Mouse (Mus musculus) activated CD4-positive, CD25-positive, alpha-beta regulatory T cell, adult 4 months (primary cell): ENCODE data around the gene Egfl8. TPM values are rescaled to one million over a fixed set of nuclear protein-coding genes. Genes with fewer than 3 reads are reported as not detected.

ENCODE experiments used
- ATAC-seq: one replicate; pipeline ENCODE4 v1.8.0; 2017
- polyA plus RNA-seq, 2 experiments: library from polyadenylated mRNA; unstranded; fragments of 100-300 nt; shearing (Covaris generic); gene quantifications; one replicate each; pipeline ENCODE4 v1.2.1; 2017

Egfl8 gene
- polyA plus RNA-seq, 2 experiments from 2014 or later = 1.3 to 1.9 TPM

DNA sequence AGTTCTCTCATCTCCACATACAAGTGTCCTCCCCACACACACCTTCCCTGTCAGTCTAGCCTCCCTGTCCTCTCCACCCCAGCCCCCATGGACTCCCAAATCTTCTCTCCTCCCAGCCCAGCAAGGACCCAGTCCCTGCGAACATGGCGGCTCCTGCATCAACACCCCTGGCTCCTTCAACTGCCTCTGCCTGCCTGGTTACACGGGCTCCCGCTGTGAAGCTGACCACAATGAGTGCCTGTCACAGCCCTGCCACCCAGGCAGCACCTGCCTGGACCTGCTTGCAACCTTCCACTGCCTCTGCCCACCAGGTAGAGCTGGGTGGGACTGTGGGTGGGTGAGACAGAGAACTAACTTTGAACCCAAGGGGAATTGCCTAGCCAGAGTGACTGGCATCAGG is 45.9 kb downstream of the Egfl8 start:
- ATAC-seq = no peak

DNA sequence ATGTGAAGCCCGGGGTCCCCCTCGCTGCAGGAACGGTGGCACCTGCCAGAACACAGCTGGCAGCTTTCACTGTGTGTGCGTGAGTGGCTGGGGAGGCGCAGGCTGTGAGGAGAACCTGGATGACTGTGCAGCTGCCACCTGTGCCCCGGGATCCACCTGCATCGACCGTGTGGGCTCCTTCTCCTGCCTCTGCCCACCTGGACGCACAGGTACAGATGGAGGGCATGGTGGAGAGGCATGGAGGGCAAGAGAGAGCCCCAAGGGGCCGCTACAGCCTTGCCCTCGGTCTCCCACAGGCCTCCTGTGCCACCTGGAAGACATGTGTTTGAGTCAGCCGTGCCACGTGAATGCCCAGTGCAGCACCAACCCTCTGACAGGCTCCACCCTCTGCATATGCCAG is 47.4 kb downstream of the Egfl8 start:
- no peak for ATAC-seq

DNA sequence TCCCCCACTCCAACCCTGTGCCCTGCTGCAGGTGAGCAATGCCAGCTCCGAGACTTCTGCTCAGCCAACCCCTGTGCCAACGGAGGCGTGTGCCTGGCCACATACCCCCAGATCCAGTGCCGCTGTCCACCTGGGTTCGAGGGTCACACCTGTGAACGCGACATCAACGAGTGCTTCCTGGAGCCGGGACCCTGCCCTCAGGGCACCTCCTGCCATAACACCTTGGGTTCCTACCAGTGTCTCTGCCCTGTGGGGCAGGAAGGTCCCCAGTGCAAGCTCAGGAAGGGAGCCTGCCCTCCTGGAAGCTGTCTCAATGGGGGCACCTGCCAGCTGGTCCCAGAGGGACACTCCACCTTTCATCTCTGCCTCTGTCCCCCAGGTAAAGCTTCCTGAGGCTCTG is 48.5 kb downstream of the Egfl8 start:
- no peak for ATAC-seq

DNA sequence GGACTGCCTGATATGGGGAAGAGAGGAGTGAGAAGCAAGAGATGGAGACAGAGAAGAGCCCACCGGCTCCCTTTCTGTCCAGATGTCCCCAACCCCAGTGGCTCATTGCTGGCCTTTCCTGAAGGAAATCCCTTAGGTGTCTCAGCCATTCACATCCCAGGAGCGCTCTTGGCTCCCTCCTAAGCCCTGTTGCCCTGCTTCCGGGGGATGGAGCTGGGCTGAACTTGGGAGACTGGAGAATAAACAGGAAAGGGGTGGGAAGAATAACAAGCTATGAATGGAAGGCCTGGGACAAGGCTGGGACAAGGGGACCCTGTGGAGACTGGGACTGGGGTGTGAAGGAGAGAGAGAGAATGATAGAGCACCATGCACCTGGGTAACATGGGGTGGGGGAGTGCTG is 51.0 kb downstream of the Egfl8 start:
- no peak for ATAC-seq

DNA sequence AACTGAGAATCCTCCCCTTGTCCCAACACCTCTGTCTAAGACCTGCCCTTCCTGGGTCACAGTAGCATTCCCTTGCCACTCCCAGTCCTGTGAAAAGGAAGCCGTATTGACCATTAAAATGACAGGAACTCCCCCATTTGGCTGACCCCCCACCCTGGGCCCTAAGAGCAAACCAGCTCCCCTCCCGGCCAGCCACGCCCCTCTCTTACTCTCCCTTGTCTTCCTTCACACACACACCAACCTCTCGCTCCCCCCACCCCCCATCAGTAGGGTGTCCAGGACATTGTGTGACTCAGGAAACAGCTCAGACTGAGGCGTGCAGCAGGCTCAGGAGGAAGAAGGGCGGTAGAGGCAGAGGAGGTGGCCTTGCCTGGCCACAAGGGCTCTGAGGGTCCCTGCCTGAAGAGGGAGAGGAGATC is 51.8 kb downstream of the Egfl8 start, which contains the start of gene Notch4:
Gene Notch4 (plus strand): TSS at position 266 of the 419 bp plus-strand sequence.
- no peak for ATAC-seq

DNA sequence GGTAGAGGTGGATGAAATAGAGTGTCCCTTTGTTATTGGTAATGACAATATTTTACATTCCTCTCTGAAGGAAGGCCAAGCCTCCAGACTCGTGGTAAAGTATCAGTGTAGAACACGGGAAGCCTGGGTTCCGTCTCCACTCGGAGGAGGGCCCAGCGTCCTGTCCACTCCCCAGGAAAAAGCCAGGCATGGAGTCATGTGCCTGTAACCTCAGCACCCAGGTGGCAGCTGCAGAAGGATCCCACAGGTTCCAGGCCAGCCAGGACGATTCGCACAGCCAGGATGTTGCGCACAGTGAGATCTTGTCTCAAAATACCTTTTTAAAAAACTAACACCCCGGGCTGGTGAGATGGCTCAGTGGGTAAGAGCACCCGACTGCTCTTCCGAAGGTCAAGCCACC is 52.4 kb downstream of the Egfl8 start:
- ATAC-seq = no peak

Other genes with a start within 250 kb of the Egfl8 start
- gene Btnl1, start 238.8 kb downstream of the Egfl8 start, polyA plus RNA-seq = not detected
- 1 to 10 TPM in 1 of 2 experiments, not detected in 1; 2.3 TPM for gene BC051142, start 217.2 kb downstream of the Egfl8 start, polyA plus RNA-seq
- gene Btnl4, start 138.7 kb downstream of the Egfl8 start, polyA plus RNA-seq = not detected
- gene Btnl6, start 98.6 kb downstream of the Egfl8 start, polyA plus RNA-seq = not detected
- gene Notch4, start 51.7 kb downstream of the Egfl8 start, polyA plus RNA-seq = under 1 TPM; 0.52 to 0.58 TPM
- gene Gpsm3, start 26.2 kb downstream of the Egfl8 start, polyA plus RNA-seq = 100 to 1,000 TPM; 213 to 307 TPM
- 10 to 100 TPM in 1 of 2 experiments, 1 to 10 TPM in 1; 8.5 to 10.2 TPM for gene Pbx2, start 24.7 kb downstream of the Egfl8 start, polyA plus RNA-seq
- 1 to 10 TPM; 2.5 to 5.4 TPM for gene Ager, start 18.1 kb downstream of the Egfl8 start, polyA plus RNA-seq
- gene Rnf5, start 12.3 kb downstream of the Egfl8 start, polyA plus RNA-seq = 10 to 100 TPM; 49.0 to 56.9 TPM
- 10 to 100 TPM; 16.9 to 18.4 TPM for gene Agpat1, start 11.7 kb downstream of the Egfl8 start, polyA plus RNA-seq
- gene Ppt2, start 12.5 kb upstream of the Egfl8 start, polyA plus RNA-seq = 10 to 100 TPM; 13.3 to 16.8 TPM
- 1 to 10 TPM in 1 of 2 experiments, under 1 TPM in 1; 0.34 to 1.4 TPM for gene Prrt1, start 13.6 kb upstream of the Egfl8 start, polyA plus RNA-seq
- 1 to 10 TPM; 3.5 to 5.4 TPM for gene Fkbpl, start 28.8 kb upstream of the Egfl8 start, polyA plus RNA-seq
- 10 to 100 TPM; 15.6 to 26.7 TPM for gene Atf6b, start 31.2 kb upstream of the Egfl8 start, polyA plus RNA-seq
- not detected for gene Tnxb, start 54.6 kb upstream of the Egfl8 start, polyA plus RNA-seq
- gene C4b, start 127.9 kb upstream of the Egfl8 start, polyA plus RNA-seq = not detected
- gene Cyp21a1, start 188.6 kb upstream of the Egfl8 start, polyA plus RNA-seq = not detected
- 10 to 100 TPM; 37.3 to 51.6 TPM for gene Stk19, start 221.0 kb upstream of the Egfl8 start, polyA plus RNA-seq
- gene Dxo, start 221.0 kb upstream of the Egfl8 start, polyA plus RNA-seq = 10 to 100 TPM; 19.8 to 28.0 TPM
- gene Skiv2l, start 234.2 kb upstream of the Egfl8 start, polyA plus RNA-seq = 10 to 100 TPM; 26.0 to 38.5 TPM
- gene Nelfe, start 234.4 kb upstream of the Egfl8 start, polyA plus RNA-seq = 10 to 100 TPM; 45.4 to 53.4 TPM
- under 1 TPM; 0.79 to 0.83 TPM for gene Cfb, start 246.5 kb upstream of the Egfl8 start, polyA plus RNA-seq